26 mouse cellular contexts compared by ENCODE assay signal in the genomic region with DNA sequence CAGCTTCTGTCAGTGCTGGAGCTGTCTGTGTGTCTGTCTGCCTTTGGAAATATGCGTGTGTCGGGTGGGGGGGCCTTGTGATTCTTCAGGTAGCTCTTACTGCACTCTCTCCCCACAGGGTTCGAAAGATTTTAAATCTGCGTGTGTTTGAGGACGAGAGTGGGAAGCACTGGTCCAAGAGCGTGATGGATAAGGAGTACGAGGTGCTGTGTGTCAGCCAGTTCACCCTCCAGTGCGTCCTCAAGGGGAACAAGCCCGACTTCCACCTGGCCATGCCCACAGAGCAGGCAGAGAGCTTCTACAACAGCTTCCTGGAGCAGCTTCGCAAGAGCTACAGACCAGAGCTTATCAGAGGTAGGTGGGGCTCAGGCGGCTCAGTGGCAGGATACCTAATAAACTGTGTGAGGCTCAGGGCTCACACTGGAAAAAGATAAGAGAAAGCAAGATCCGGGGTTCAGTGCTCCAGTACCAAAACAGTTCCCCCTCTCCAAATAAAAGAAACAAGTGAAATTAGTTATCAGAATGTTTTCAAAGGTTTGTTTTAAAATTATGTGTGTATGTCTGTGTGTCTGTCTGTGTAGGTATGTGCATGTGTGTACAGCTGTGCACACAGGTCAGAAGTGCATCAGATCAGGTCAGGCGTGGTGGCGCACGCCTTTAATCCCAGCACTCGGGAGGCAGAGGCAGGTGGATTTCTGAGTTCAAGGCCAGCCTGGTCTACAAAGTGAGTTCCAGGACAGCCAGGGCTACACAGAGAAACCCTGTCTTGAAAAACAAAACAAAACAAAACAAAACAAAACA. TPM values are rescaled to one million over a fixed set of nuclear protein-coding genes. Genes with fewer than 3 reads are reported as not detected.
DNase-seq lines count a peak whose midpoint lies in the region; ATAC-seq and TF ChIP-seq lines count a peak whose summit lies in the region.
"Had no signal": no experiment of that assay in that cellular context is flagged by ENCODE, and none has a peak within 500 bp of the region (broad histone marks: within the 10 kb centered on the region; RNA-seq: fewer than 3 reads in every experiment).

No protein-coding gene starts in this region.

- no peak for ATAC-seq in heart, embryonic 12.5 days (ENCODE audit: insufficient number of reproducible peaks, low FRiP score)
- peak; percentile 65 for ATAC-seq in liver, embryonic 16.5 days (ENCODE audit: low read depth)
- ATAC-seq in stomach, postnatal 0 days (ENCODE audit: low FRiP score, low TSS enrichment), result 0 out of 2 replicates have a peak, but pooled peaks have one; percentile 45
- no peak for ATAC-seq in midbrain, embryonic 13.5 days
- ATAC-seq: activated CD4-positive, CD25-positive, alpha-beta regulatory T cell, adult 4 months; midbrain, embryonic 16.5 days had no signal

- H3K27me3 ChIP-seq in heart, embryonic 12.5 days (replicated peaks), result no peaks in the 10 kb centered on the region
- no peaks in the 10 kb centered on the region for H3K27me3 ChIP-seq in liver, embryonic 16.5 days (ENCODE audit: control insufficient read depth, insufficient read depth, low read depth, low read length)
- H3K27me3 ChIP-seq in stomach, postnatal 0 days (ENCODE audit: control insufficient read depth, insufficient read depth, low read length), result no peaks in the 10 kb centered on the region
- no peaks in the 10 kb centered on the region for H3K27me3 ChIP-seq in midbrain, embryonic 13.5 days
- H3K27me3 ChIP-seq: embryonic facial prominence, embryonic 13.5 days; forebrain, embryonic 12.5 days; hindbrain, embryonic 15.5 days; lung, embryonic 15.5 days; neural tube, embryonic 13.5 days had no signal

- 0 out of 2 replicates have a peak, but pooled peaks cover 8% of the 10 kb centered on the region for H3K4me1 ChIP-seq in heart, embryonic 12.5 days (replicated peaks)
- peaks cover 3% of the 10 kb centered on the region for H3K4me1 ChIP-seq in liver, embryonic 16.5 days (ENCODE audit: control insufficient read depth, low read depth, low read length)
- H3K4me1 ChIP-seq in stomach, postnatal 0 days (replicated peaks; ENCODE audit: control insufficient read depth, insufficient read depth), result no peaks in the 10 kb centered on the region
- H3K4me1 ChIP-seq in midbrain, embryonic 13.5 days (replicated peaks), result no peaks in the 10 kb centered on the region
- H3K4me1 ChIP-seq: embryonic facial prominence, embryonic 13.5 days; forebrain, embryonic 12.5 days; hindbrain, embryonic 15.5 days; lung, embryonic 15.5 days; neural tube, embryonic 13.5 days had no signal

- peak; percentile 68 for DNase-seq in heart, adult 11 months
- DNase-seq in liver, result peak; percentile 35
- DNase-seq in stomach, postnatal 0 days (ENCODE audit: low spot score), result no peak
- no peak for DNase-seq in frontal cortex, postnatal 36 days (ENCODE audit: low spot score in 2 of 2)
- no peak for DNase-seq in lung, postnatal 36 days
- DNase-seq: adrenal gland, adult 8-10 months; cerebellum, adult 2 months; cerebellum, postnatal 25 days; embryo, embryonic 11 days; kidney, adult 11 months; kidney, postnatal 4 days; right cerebral cortex, adult 18-20 months; thymus, postnatal 4 days had no signal

- WGBS in heart, embryonic 12.5 days, result 55% methylated on average over 16 of the region's 16 CpGs
- 48% methylated on average over 16 of the region's 16 CpGs for WGBS in liver, embryonic 16.5 days (ENCODE audit: insufficient replicate concordance)
- WGBS in stomach, postnatal 0 days, result 76% methylated on average over 16 of the region's 16 CpGs
- 92% methylated on average over 16 of the region's 16 CpGs for WGBS in midbrain, embryonic 13.5 days

- no peak overlapping the region for H3K27ac ChIP-seq in heart, embryonic 12.5 days (ENCODE audit: poor library complexity, severe bottlenecking)
- H3K27ac ChIP-seq in liver, embryonic 16.5 days (ENCODE audit: low read length), result no peak overlapping the region
- no peak overlapping the region for H3K27ac ChIP-seq in stomach, postnatal 0 days (replicated peaks)
- no peak overlapping the region for H3K27ac ChIP-seq in midbrain, embryonic 13.5 days
- H3K27ac ChIP-seq: embryonic facial prominence, embryonic 13.5 days; forebrain, embryonic 12.5 days; heart, embryonic 10.5 days; hindbrain, embryonic 15.5 days; lung, embryonic 15.5 days; neural tube, embryonic 13.5 days had no signal

- no peak overlapping the region for H3K4me2 ChIP-seq in heart, embryonic 12.5 days
- no peak overlapping the region for H3K4me2 ChIP-seq in liver, embryonic 16.5 days (ENCODE audit: low read depth, low read length)
- H3K4me2 ChIP-seq in stomach, postnatal 0 days (replicated peaks; ENCODE audit: low read depth), result no peak overlapping the region
- H3K4me2 ChIP-seq in midbrain, embryonic 13.5 days (replicated peaks), result no peak overlapping the region
- H3K4me2 ChIP-seq: embryonic facial prominence, embryonic 13.5 days; forebrain, embryonic 12.5 days; hindbrain, embryonic 15.5 days; lung, embryonic 15.5 days; neural tube, embryonic 13.5 days had no signal

- no peak for TF ChIP-seq EP300 in stomach, postnatal 0 days (optimal IDR thresholded peaks at IDR 0.05)

- no peaks in the 10 kb centered on the region for H3K36me3 ChIP-seq in heart, embryonic 12.5 days
- no peaks in the 10 kb centered on the region for H3K36me3 ChIP-seq in liver, embryonic 16.5 days (ENCODE audit: control insufficient read depth, insufficient read depth)
- H3K36me3 ChIP-seq in stomach, postnatal 0 days (ENCODE audit: control insufficient read depth, insufficient read depth, low read length), result no peaks in the 10 kb centered on the region
- no peaks in the 10 kb centered on the region for H3K36me3 ChIP-seq in midbrain, embryonic 13.5 days
- H3K36me3 ChIP-seq: embryonic facial prominence, embryonic 13.5 days; forebrain, embryonic 12.5 days; heart, embryonic 10.5 days; lung, embryonic 15.5 days; neural tube, embryonic 13.5 days had no signal

- no peak overlapping the region for H3K9ac ChIP-seq in heart, embryonic 12.5 days
- no peak overlapping the region for H3K9ac ChIP-seq in liver, embryonic 16.5 days (ENCODE audit: low read depth, low read length)
- no peak overlapping the region for H3K9ac ChIP-seq in stomach, postnatal 0 days (ENCODE audit: low read length)
- no peak overlapping the region for H3K9ac ChIP-seq in midbrain, embryonic 13.5 days (replicated peaks)
- H3K9ac ChIP-seq: embryonic facial prominence, embryonic 13.5 days; forebrain, embryonic 12.5 days; hindbrain, embryonic 15.5 days; lung, embryonic 15.5 days; neural tube, embryonic 13.5 days had no signal

- no peaks in the 10 kb centered on the region; the same call in 1 of the 2 replicates for H3K9me3 ChIP-seq in heart, embryonic 12.5 days (replicated peaks)
- no peaks in the 10 kb centered on the region for H3K9me3 ChIP-seq in liver, embryonic 16.5 days (replicated peaks; ENCODE audit: control insufficient read depth, low read length)
- H3K9me3 ChIP-seq in stomach, postnatal 0 days (ENCODE audit: control insufficient read depth, low read length), result no peaks in the 10 kb centered on the region
- 0 out of 2 replicates have a peak, but pooled peaks cover 6% of the 10 kb centered on the region for H3K9me3 ChIP-seq in midbrain, embryonic 13.5 days
- H3K9me3 ChIP-seq: embryonic facial prominence, embryonic 13.5 days; forebrain, embryonic 12.5 days; heart, embryonic 10.5 days; hindbrain, embryonic 15.5 days; lung, embryonic 15.5 days had no signal

- no peak overlapping the region for H3K4me3 ChIP-seq in heart, embryonic 12.5 days
- H3K4me3 ChIP-seq in liver, embryonic 16.5 days (ENCODE audit: low read depth, low read length), result no peak overlapping the region
- no peak overlapping the region for H3K4me3 ChIP-seq in stomach, postnatal 0 days (ENCODE audit: low read depth, low read length)
- H3K4me3 ChIP-seq in midbrain, embryonic 13.5 days (replicated peaks), result no peak overlapping the region
- H3K4me3 ChIP-seq: embryonic facial prominence, embryonic 13.5 days; erythroblast, embryonic 14.5 days; forebrain, embryonic 12.5 days; heart, embryonic 10.5 days; hindbrain, embryonic 15.5 days; lung, embryonic 15.5 days; myocyte; neural tube, embryonic 13.5 days had no signal

- TF ChIP-seq CTCF in stomach, postnatal 0 days (IDR thresholded peaks at IDR 0.05; ENCODE audit: low read depth), result no peak

RNA-seq across cellular contexts. Expression of a gene that starts 17.6 kb away (rescaled TPM):
- 30.5 and 31.2 TPM in 2 replicates for polyA plus RNA-seq in heart, embryonic 12.5 days (2016; fragmentation: Nextera tagmentation; extraction: Ambion mirVana)
- polyA plus RNA-seq in liver, embryonic 16.5 days (2015; fragmentation: Nextera tagmentation; extraction: Ambion mirVana), result 14.5 and 16.8 TPM in 2 replicates
- 34.6 and 34.9 TPM in 2 replicates for polyA plus RNA-seq in stomach, postnatal 0 days (2015; fragmentation: Nextera tagmentation; extraction: Ambion mirVana)
- polyA plus RNA-seq in midbrain, embryonic 13.5 days (2015; fragmentation: Nextera tagmentation; extraction: Ambion mirVana), result 80.8 and 89.8 TPM in 2 replicates

RNA-seq across cellular contexts. Expression of a gene that starts 23.4 kb away (rescaled TPM):
- 54.8 and 57.1 TPM in 2 replicates for polyA plus RNA-seq in heart, embryonic 12.5 days (2016; fragmentation: Nextera tagmentation; extraction: Ambion mirVana)
- polyA plus RNA-seq in liver, embryonic 16.5 days (2015; fragmentation: Nextera tagmentation; extraction: Ambion mirVana), result 10.3 and 13.6 TPM in 2 replicates
- 50.4 and 55.2 TPM in 2 replicates for polyA plus RNA-seq in stomach, postnatal 0 days (2015; fragmentation: Nextera tagmentation; extraction: Ambion mirVana)
- polyA plus RNA-seq in midbrain, embryonic 13.5 days (2015; fragmentation: Nextera tagmentation; extraction: Ambion mirVana), result 54.6 and 64.2 TPM in 2 replicates
- polyA plus RNA-seq: erythroblast, embryonic 14.5 days had no signal

Comparison
In these comparisons a context has a peak if more than half of its experiments do, and no peak if none do; other contexts are left out.
1. DNase-seq: peak in heart, adult 11 months (single experiment) and liver (single experiment); none in stomach, postnatal 0 days (single experiment), frontal cortex, postnatal 36 days (0 of 2) and lung, postnatal 36 days (single experiment).
2. ATAC-seq: peak in liver, embryonic 16.5 days (single experiment) and stomach, postnatal 0 days (single experiment); none in heart, embryonic 12.5 days (single experiment) and midbrain, embryonic 13.5 days (single experiment).